Mouse (Mus musculus) forebrain, embryonic 11.5 days (tissue): ENCODE measurements around the gene Ptprm. TPM values are rescaled to one million over a fixed set of nuclear protein-coding genes. Genes with fewer than 3 reads are reported as not detected.
A peak's percentile ranks its signal among the peaks of the same experiment; 100 is the strongest.

Experiments used
- ATAC-seq: fragments of 200-750 bp; cut with Nextera tagmentation; replicated peaks from 2 replicates; pipeline ENCODE4 v1.8.0; 2017; ENCODE audit warnings: moderate TSS enrichment; ENCODE audit not compliant: low FRiP score
- DNase-seq: peaks from one replicate; pipeline ENCODE4 v3.0.0-alpha.2; 2017; ENCODE audit warnings: low spot score
- H3K27ac ChIP-seq: fragments of 300-500 bp; sonication (generic); 2 replicates; pipeline ENCODE4 v1.5.1; 2014; ENCODE audit warnings: low read depth, low read length
- H3K27me3 ChIP-seq: fragments of 300-500 bp; sonication (generic); 2 replicates; pipeline ENCODE4 v1.6.1; 2014; ENCODE audit warnings: mild to moderate bottlenecking, low read length, mixed read lengths; ENCODE audit not compliant: control insufficient read depth, insufficient read depth
- H3K36me3 ChIP-seq: fragments of 300-500 bp; sonication (generic); 2 replicates; pipeline ENCODE4 v1.6.1; 2014; ENCODE audit warnings: mild to moderate bottlenecking, low read length, moderate library complexity, mixed read lengths; ENCODE audit not compliant: control insufficient read depth, insufficient read depth
- H3K4me1 ChIP-seq: fragments of 300-500 bp; sonication (generic); replicated peaks from 2 replicates; pipeline ENCODE4 v1.6.1; 2014; ENCODE audit warnings: low read length, mixed read lengths; ENCODE audit not compliant: control insufficient read depth, insufficient read depth
- H3K4me2 ChIP-seq: fragments of 300-500 bp; sonication (generic); 2 replicates; pipeline ENCODE4 v1.6.1; 2014; ENCODE audit warnings: low read depth, mild to moderate bottlenecking, low read length, moderate library complexity, mixed read lengths; ENCODE audit not compliant: severe bottlenecking
- H3K4me3 ChIP-seq: fragments of 300-500 bp; sonication (generic); 2 replicates; pipeline ENCODE4 v1.5.1; 2014; ENCODE audit warnings: low read depth, low read length
- H3K9ac ChIP-seq: fragments of 300-500 bp; sonication (generic); 2 replicates; pipeline ENCODE4 v1.6.1; 2014; ENCODE audit warnings: low read length
- H3K9me3 ChIP-seq: fragments of 300-500 bp; sonication (generic); 2 replicates; pipeline ENCODE4 v1.6.1; 2016; ENCODE audit warnings: low read length, mixed read lengths; ENCODE audit not compliant: control insufficient read depth
- WGBS: fragments of 180-500 bp; shearing (Covaris S2); extraction: QIAGEN DNeasy Blood & Tissue Kit; methylation state at CpG from one replicate; pipeline ENCODE4 v1.1.7; 2014; 5-methylcytosine and 5-hydroxymethylcytosine counted together
- polyA plus RNA-seq: library from polyadenylated mRNA; unstranded; fragments of >200 nt; fragmentation: Nextera tagmentation; extraction: Ambion mirVana; gene quantifications from 2 replicates; pipeline ENCODE4 v1.2.1, GENCODE M21; 2014

The Ptprm gene
- polyA plus RNA-seq, 1 experiment from 2014 or later, result 11.7 TPM

GRCm38 (mm10) chr17:67339569-67339968 is 14.7 kb downstream of the Ptprm start:
- WGBS, result 89% methylated on average over 5 of the region's 5 CpGs

GRCm38 (mm10) chr17:67334310-67334709 is 19.9 kb downstream of the Ptprm start:
- Histone ChIP-seq H3K9ac (no peak overlapping the region), H3K4me3 (no peak overlapping the region), H3K9me3 (no peaks in the 10 kb centered on the region), H3K27me3 (no peaks in the 10 kb centered on the region), H3K27ac (no peak overlapping the region), H3K36me3 (no peaks in the 10 kb centered on the region), H3K4me1 (no peaks in the 10 kb centered on the region), H3K4me2 (no peak overlapping the region)
- WGBS, result 91% methylated on average over 3 of the region's 3 CpGs
- no peak for DNase-seq
- ATAC-seq, result no peak

More at GRCm38 (mm10) chr17:67339569-67339968, 14.7 kb downstream of the Ptprm start:
- no peak overlapping the region for H3K4me3 ChIP-seq
- no peaks in the 10 kb centered on the region for H3K27me3 ChIP-seq
- H3K9me3 ChIP-seq, result no peaks in the 10 kb centered on the region
- H3K4me2 ChIP-seq, result no peak overlapping the region
- no peak overlapping the region for H3K9ac ChIP-seq
- H3K4me1 ChIP-seq, result no peaks in the 10 kb centered on the region
- no peak overlapping the region for H3K27ac ChIP-seq
- H3K36me3 ChIP-seq, result no peaks in the 10 kb centered on the region
- ATAC-seq (no peak), DNase-seq (no peak)

- no peaks in the 10 kb centered on the region for H3K9me3 ChIP-seq
- H3K36me3 ChIP-seq, result no peaks in the 10 kb centered on the region
- ATAC-seq, result no peak
- H3K4me1 ChIP-seq, result peaks cover under 1% of the 10 kb centered on the region; the same call in 1 of the 2 replicates
- H3K27ac ChIP-seq, result no peak overlapping the region
- H3K9ac ChIP-seq, result no peak overlapping the region
- H3K4me2 ChIP-seq, result no peak overlapping the region
- 81% methylated on average over 4 of the region's 4 CpGs for WGBS
- no peak overlapping the region for H3K4me3 ChIP-seq
- DNase-seq, result no peak
- 0 out of 2 replicates have a peak, but pooled peaks cover 2% of the 10 kb centered on the region for H3K27me3 ChIP-seq
Measured at GRCm38 (mm10) chr17:67329435-67329834, 24.8 kb downstream of the Ptprm start.

- H3K4me3 ChIP-seq, result no peak overlapping the region
- no peak overlapping the region for H3K9ac ChIP-seq
- 18% methylated on average over 1 of the region's 1 CpGs for WGBS
- ATAC-seq (no peak), DNase-seq (no peak)
- H3K27ac ChIP-seq, result no peak overlapping the region
- no peaks in the 10 kb centered on the region for H3K36me3 ChIP-seq
- H3K4me2 ChIP-seq, result no peak overlapping the region
- 0 out of 2 replicates have a peak, but pooled peaks cover 2% of the 10 kb centered on the region for H3K27me3 ChIP-seq
- no peaks in the 10 kb centered on the region for H3K9me3 ChIP-seq
- peaks cover 10% of the 10 kb centered on the region for H3K4me1 ChIP-seq
Measured at GRCm38 (mm10) chr17:67324499-67324832, 29.8 kb downstream of the Ptprm start.

- Histone ChIP-seq H3K9ac (no peak overlapping the region), H3K4me2 (no peak overlapping the region), H3K4me1 (peaks cover 10% of the 10 kb centered on the region), H3K36me3 (no peaks in the 10 kb centered on the region), H3K27ac (no peak overlapping the region), H3K9me3 (no peaks in the 10 kb centered on the region), H3K4me3 (no peak overlapping the region), H3K27me3 (0 out of 2 replicates have a peak, but pooled peaks cover 1% of the 10 kb centered on the region)
- WGBS, result 29% methylated on average over 11 of the region's 11 CpGs
- ATAC-seq (peak; percentile 86), DNase-seq (peak; percentile 68)
Measured at GRCm38 (mm10) chr17:67323777-67324498, 30.3 kb downstream of the Ptprm start.

GRCm38 (mm10) chr17:67314491-67315205 is 39.6 kb downstream of the Ptprm start:
- Histone ChIP-seq H3K4me1 (no peaks in the 10 kb centered on the region), H3K27ac (no peak overlapping the region), H3K4me2 (no peak overlapping the region), H3K4me3 (no peak overlapping the region), H3K27me3 (no peaks in the 10 kb centered on the region), H3K36me3 (no peaks in the 10 kb centered on the region), H3K9ac (no peak overlapping the region), H3K9me3 (no peaks in the 10 kb centered on the region)
- no peak for ATAC-seq
- WGBS, result 72% methylated on average over 4 of the region's 4 CpGs
- DNase-seq, result no peak

- no peaks in the 10 kb centered on the region for H3K36me3 ChIP-seq
- H3K9me3 ChIP-seq, result no peaks in the 10 kb centered on the region
- H3K27ac ChIP-seq, result no peak overlapping the region
- no peak overlapping the region for H3K4me3 ChIP-seq
- 90% methylated on average over 3 of the region's 3 CpGs for WGBS
- ATAC-seq, result no peak
- H3K4me2 ChIP-seq, result no peak overlapping the region
- no peak overlapping the region for H3K9ac ChIP-seq
- 0 out of 2 replicates have a peak, but pooled peaks cover 3% of the 10 kb centered on the region for H3K4me1 ChIP-seq
- no peaks in the 10 kb centered on the region for H3K27me3 ChIP-seq
- no peak for DNase-seq
Measured at GRCm38 (mm10) chr17:67308421-67308820, 45.8 kb downstream of the Ptprm start.

GRCm38 (mm10) chr17:67306066-67306845 is 48.0 kb downstream of the Ptprm start:
- Histone ChIP-seq H3K4me1 (peaks cover 3% of the 10 kb centered on the region; the same call in 1 of the 2 replicates), H3K4me3 (no peak overlapping the region), H3K9ac (no peak overlapping the region), H3K27me3 (no peaks in the 10 kb centered on the region), H3K4me2 (no peak overlapping the region), H3K27ac (no peak overlapping the region), H3K36me3 (no peaks in the 10 kb centered on the region), H3K9me3 (no peaks in the 10 kb centered on the region)
- ATAC-seq, result no peak
- DNase-seq, result no peak
- 80% methylated on average over 10 of the region's 10 CpGs for WGBS
